Mouse (Mus musculus) heart, embryonic 10.5 days (tissue): ENCODE measurements around the gene Slc15a3. TPM values are rescaled to one million over a fixed set of nuclear protein-coding genes. Genes with fewer than 3 reads are reported as not detected.
A peak's percentile ranks its signal among the peaks of the same experiment; 100 is the strongest.

Experiments
- DNase-seq: peaks from one replicate; pipeline ENCODE4 v3.0.0-alpha.2; 2017; ENCODE audit warnings: low spot score
- H3K27ac ChIP-seq: fragments of 300-500 bp; sonication (generic); 2 replicates; pipeline ENCODE4 v1.5.1; 2016; ENCODE audit warnings: mild to moderate bottlenecking
- H3K27me3 ChIP-seq: fragments of 300-500 bp; sonication (generic); 2 replicates; pipeline ENCODE4 v1.6.1; 2016; ENCODE audit warnings: mild to moderate bottlenecking; ENCODE audit not compliant: poor library complexity, insufficient read depth, severe bottlenecking
- H3K36me3 ChIP-seq: fragments of 300-500 bp; sonication (generic); 2 replicates; pipeline ENCODE4 v1.6.1; 2016; ENCODE audit warnings: mild to moderate bottlenecking, moderate library complexity
- H3K4me1 ChIP-seq: fragments of 300-500 bp; sonication (generic); 2 replicates; pipeline ENCODE4 v1.6.1; 2016; ENCODE audit warnings: mild to moderate bottlenecking
- H3K4me3 ChIP-seq: fragments of 300-500 bp; sonication (generic); 2 replicates; pipeline ENCODE4 v1.5.1; 2016; ENCODE audit warnings: mild to moderate bottlenecking, moderate library complexity
- H3K9me3 ChIP-seq: fragments of 300-500 bp; sonication (generic); 2 replicates; pipeline ENCODE4 v1.6.1; 2016; ENCODE audit warnings: mild to moderate bottlenecking, moderate library complexity
- WGBS: fragments of 180-500 bp; shearing (Covaris S2); methylation state at CpG from one replicate; pipeline ENCODE4 v1.1.7; 2016; 5-methylcytosine and 5-hydroxymethylcytosine counted together
- polyA plus RNA-seq: library from polyadenylated mRNA; unstranded; fragments of >200 nt; fragmentation: Nextera tagmentation; extraction: Ambion mirVana; gene quantifications from 2 replicates; pipeline ENCODE4 v1.2.1, GENCODE M21; 2016

Gene Slc15a3
- polyA plus RNA-seq, 1 experiment from 2014 or later = 0.16 TPM

DNA sequence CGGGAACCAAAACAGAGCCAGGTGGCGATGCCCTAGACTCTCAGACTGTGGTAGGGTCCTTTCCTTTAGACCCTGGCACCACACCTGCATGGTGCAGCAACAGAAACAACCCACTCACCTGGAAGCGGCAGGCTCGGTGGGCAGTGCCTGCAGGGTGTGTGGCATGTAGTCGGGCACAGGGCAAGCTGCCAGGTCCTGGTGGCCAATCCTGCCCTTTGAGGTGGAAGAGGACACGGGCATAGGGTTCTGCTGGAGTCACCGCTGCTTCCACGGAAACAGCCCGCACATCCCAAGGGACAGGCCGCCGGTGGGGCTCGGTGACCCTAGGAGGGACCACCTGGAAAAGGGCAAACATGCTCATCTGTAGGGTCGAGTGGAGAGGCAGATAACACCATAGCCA lies 26.8 kb downstream of the Slc15a3 start:
- no peak for DNase-seq
- H3K36me3 ChIP-seq = peaks cover 67% of the 10 kb centered on the region
- H3K4me1 ChIP-seq = peaks cover 32% of the 10 kb centered on the region
- H3K27me3 ChIP-seq = no peaks in the 10 kb centered on the region
- no peak overlapping the region for H3K4me3 ChIP-seq
- H3K27ac ChIP-seq = no peak overlapping the region
- 92% methylated on average over 13 of the region's 13 CpGs for WGBS
- no peaks in the 10 kb centered on the region for H3K9me3 ChIP-seq

DNA sequence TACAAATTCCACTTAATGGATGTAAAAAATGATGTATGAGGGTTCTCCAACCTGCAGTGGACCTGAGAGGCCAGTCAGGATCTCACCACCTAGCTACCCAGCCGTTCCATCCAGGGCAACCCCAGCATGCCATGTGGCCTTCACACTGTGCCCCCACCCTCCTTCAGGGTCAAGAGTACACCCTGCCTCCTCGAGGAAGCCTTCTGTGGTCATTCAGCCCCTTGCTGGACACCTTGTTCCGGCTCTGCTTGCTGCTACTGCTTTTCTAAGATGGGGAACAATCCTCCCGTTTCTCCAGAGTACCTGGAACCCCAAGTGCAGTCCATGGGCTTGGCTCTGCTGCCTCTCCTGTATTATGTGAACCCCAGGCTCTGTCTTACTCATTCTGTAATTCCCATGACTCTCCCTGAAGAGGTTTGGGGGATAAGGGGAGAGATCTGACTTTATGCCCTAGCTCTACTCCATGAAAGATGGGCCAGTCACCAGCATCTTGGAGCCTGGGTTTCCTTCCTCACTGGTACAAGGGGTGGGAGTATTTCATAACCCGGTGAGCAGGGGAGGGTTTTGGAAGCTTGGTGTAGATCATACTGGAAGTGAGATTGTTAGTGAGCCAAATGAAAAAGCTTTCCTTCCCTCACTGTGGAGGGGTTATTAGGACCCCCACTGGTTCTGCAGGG lies 28.6 kb downstream of the Slc15a3 start:
- H3K4me1 ChIP-seq = peaks cover 34% of the 10 kb centered on the region
- no peak for DNase-seq
- no peaks in the 10 kb centered on the region for H3K27me3 ChIP-seq
- peaks cover 67% of the 10 kb centered on the region for H3K36me3 ChIP-seq
- H3K4me3 ChIP-seq = peak overlapping the region; percentile 89
- H3K27ac ChIP-seq = 0 out of 2 replicates have a peak overlapping the region, but pooled peaks have one; percentile 96
- WGBS = 42% methylated on average over 5 of the region's 5 CpGs
- no peaks in the 10 kb centered on the region for H3K9me3 ChIP-seq

DNA sequence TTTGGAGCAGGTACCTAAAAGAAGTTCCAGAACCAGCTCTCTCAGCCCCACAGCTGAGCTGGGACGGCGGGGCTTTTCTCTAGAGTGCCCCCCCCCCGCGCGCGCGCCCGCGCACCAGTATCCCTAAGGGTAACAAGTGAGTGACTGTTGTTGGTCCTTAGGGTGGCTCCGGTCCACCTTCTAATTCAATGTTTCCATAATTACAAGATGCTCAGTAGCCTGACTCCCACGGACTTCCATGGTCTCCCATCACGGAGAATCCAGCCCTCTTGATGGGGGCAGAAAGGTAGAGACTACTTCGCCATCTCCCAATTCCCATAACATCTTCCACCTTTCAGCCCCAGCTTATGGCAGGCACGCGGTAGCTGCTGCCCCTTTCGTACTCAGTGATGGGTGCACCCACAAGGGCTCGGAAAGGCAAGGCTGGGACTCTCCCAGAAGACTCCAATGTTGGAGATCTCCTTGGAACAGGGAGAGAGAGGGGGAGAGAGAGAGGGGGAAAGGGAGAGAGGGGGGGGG lies 29.2 kb downstream of the Slc15a3 start:
- H3K27ac ChIP-seq = peak overlapping the region; percentile 96
- no peak for DNase-seq
- H3K9me3 ChIP-seq = no peaks in the 10 kb centered on the region
- H3K36me3 ChIP-seq = peaks cover 67% of the 10 kb centered on the region
- peaks cover 34% of the 10 kb centered on the region for H3K4me1 ChIP-seq
- H3K27me3 ChIP-seq = no peaks in the 10 kb centered on the region
- WGBS = under 1% methylated on average over 17 of the region's 17 CpGs
- H3K4me3 ChIP-seq = peak overlapping the region; percentile 89

DNA sequence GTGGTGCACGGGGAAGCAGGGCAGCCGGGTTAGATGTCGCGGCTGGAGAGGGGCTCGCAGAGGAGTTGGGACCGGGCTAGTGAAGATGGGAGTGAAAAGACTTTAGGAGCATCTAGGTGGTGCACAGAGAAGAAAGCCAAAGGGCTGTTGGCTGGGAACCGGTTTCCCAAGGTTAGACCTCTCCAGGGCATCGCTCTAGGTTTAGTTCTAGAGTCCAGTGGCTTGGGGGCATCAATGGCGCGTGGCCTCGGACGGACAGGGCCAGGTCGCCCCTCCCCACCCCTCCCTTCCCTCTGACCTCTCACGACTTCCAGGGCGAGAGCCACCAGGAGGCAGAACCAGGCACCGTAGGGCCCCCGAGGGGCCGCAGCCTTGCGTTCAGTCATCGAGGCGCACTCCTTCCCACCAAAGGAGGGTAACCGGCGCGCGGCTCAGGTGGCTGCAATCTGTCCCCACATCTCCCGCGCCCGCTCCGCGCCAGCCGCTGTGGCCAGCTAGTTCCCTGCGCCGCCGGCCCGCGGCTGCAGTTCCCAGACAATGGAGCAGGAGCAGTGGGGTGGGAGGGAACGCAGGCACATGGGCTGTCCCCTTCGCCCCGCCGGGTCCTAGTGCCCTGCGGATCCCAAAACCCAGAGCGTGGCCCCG lies 29.8 kb downstream of the Slc15a3 start:
- WGBS = under 1% methylated on average over 43 of the region's 43 CpGs
- H3K4me3 ChIP-seq = peak overlapping the region; percentile 89
- peaks cover 67% of the 10 kb centered on the region for H3K36me3 ChIP-seq

DNA sequence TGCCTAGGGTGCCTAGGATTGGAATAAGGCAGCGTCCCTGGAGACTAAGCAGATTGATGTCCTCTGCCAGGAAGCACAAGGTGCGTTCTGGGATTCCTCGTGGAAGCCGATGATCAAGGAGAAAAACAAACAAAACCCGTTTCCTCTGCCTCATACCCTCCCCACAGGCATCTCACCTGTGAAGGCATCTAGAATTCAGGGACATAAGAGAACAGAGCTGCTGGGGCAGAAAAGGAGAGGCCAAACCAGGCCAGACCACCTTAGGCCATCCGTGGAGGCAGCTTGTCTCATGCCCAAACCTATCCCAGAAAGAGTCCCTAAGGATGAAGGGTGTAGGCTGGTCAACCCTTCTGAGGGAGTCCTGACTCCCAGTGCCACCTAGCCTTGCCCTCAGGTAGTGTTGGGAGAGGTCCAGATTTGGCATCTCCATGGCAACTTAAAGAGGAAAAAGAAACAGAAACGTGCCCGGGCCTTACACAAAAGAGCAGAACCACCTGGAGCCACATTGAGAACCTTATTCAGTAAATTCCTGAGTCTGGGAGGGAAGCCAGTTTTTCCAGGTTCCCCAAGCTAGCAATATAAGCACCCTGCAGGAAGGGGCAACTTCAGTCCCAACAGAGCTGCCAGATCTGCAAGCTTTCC lies 30.5 kb downstream of the Slc15a3 start, which contains the start of gene Tmem132a:
Gene Tmem132a (minus strand): TSS at position 55 of the 642 bp plus-strand sequence.
- Histone ChIP-seq H3K27me3 (no peaks in the 10 kb centered on the region), H3K36me3 (peaks cover 61% of the 10 kb centered on the region), H3K27ac (peak within 1 kb of the TSS; percentile 96), H3K4me1 (peaks cover 34% of the 10 kb centered on the region), H3K4me3 (peak within 1 kb of the TSS; percentile 89), H3K9me3 (no peaks in the 10 kb centered on the region)
- 5% methylated on average over 8 of the region's 8 CpGs for WGBS
- no peak for DNase-seq

More for the DNA sequence above, 29.8 kb downstream of the Slc15a3 start:
- peaks cover 34% of the 10 kb centered on the region for H3K4me1 ChIP-seq
- H3K27ac ChIP-seq = peak overlapping the region; percentile 96
- peak; percentile 89 for DNase-seq
- H3K27me3 ChIP-seq = no peaks in the 10 kb centered on the region
- no peaks in the 10 kb centered on the region for H3K9me3 ChIP-seq

DNA sequence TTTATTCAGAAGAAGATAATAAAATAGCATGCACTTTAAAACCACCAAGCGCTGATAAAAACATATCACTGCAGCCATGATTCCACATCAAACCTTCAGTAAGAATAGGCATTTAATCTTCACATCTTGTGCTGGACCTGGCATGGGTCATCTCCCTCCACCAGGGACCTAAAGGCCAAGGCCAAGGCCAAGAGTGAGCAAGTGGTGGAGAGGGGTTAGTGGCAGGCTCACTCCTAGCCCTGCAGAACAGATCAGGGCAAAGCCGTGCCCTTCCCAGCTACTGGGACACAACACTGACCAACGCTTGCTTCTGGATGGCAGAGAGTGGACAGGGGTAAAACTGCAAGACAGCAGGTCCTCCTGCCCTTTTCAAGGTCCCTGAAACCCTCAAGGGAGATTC lies 31.1 kb downstream of the Slc15a3 start:
- 86% methylated on average over 3 of the region's 3 CpGs for WGBS
- no peak for DNase-seq
- no peak overlapping the region for H3K4me3 ChIP-seq
- no peaks in the 10 kb centered on the region for H3K27me3 ChIP-seq
- peaks cover 34% of the 10 kb centered on the region for H3K4me1 ChIP-seq
- no peaks in the 10 kb centered on the region for H3K9me3 ChIP-seq
- H3K36me3 ChIP-seq = peaks cover 54% of the 10 kb centered on the region
- no peak overlapping the region for H3K27ac ChIP-seq

DNA sequence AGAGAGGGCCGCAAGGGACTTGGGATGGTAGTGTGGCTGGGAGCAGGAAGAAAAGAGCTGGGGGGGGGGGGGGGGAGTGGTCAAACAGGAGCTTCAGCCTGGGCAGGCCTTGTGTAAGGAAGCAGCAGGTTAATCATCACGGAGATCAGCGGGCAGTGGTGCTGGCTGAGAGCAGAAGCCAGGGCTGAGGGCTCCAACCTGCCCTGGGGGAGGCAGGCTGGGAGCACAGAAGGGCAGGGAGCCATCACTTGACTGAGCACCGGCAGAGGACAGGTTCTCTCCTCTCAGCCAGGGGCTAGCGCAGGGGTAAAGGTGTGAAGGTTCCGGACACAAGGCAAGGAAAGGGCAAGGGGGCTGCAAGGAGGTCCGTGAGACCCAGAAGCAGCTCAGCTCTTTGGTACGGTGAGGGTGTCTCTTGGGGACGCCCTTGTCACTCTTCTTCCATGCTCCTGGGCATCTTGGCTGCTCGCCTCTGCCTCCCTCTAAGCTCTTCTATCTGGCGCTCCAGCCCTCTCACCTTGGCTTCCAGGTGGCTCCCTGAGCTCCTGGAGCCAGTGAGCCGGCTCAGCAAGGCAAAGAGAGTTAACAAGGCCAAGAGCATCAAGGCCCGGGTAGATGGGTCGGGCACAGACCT lies 31.9 kb downstream of the Slc15a3 start:
- DNase-seq = no peak
- 77% methylated on average over 14 of the region's 14 CpGs for WGBS
- peaks cover 34% of the 10 kb centered on the region for H3K4me1 ChIP-seq
- no peak overlapping the region for H3K4me3 ChIP-seq
- no peak overlapping the region for H3K27ac ChIP-seq
- H3K27me3 ChIP-seq = no peaks in the 10 kb centered on the region
- no peaks in the 10 kb centered on the region for H3K9me3 ChIP-seq
- peaks cover 47% of the 10 kb centered on the region for H3K36me3 ChIP-seq

DNA sequence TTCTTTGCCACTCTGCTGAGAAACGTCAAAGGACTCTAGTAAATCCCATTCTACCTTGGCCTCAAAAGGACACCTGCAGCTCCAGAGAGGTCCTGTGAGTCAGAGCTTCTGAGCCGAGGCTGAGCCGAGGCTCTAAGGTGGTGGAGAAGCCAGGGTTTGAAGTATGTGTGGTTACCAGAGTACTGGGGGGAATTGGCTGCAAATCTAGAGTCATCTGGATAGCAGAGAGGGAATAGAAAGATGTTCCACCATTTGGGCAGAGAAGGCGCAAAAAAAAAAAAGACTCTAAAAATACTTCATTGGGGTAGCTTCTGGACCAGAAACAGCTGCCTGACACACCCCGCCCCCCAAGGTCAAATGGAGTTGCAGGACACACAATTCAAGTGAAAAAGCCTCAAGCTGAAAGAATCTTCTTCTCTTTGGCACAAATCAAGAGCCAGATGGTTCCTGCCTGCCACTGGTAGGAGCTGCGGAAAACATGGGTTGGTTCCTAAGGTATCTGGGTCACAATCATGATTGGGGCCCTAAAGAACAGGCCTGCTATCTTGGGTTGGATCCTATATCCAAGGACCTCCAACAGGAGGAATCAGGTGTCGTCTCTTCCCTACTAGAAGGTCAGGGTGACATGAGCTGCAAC lies 38.8 kb downstream of the Slc15a3 start:
- Histone ChIP-seq H3K27ac (no peak overlapping the region), H3K36me3 (peaks cover 11% of the 10 kb centered on the region), H3K4me3 (no peak overlapping the region), H3K27me3 (no peaks in the 10 kb centered on the region), H3K9me3 (no peaks in the 10 kb centered on the region), H3K4me1 (peaks cover 22% of the 10 kb centered on the region)
- 87% methylated on average over 7 of the region's 7 CpGs for WGBS
- DNase-seq = no peak

DNA sequence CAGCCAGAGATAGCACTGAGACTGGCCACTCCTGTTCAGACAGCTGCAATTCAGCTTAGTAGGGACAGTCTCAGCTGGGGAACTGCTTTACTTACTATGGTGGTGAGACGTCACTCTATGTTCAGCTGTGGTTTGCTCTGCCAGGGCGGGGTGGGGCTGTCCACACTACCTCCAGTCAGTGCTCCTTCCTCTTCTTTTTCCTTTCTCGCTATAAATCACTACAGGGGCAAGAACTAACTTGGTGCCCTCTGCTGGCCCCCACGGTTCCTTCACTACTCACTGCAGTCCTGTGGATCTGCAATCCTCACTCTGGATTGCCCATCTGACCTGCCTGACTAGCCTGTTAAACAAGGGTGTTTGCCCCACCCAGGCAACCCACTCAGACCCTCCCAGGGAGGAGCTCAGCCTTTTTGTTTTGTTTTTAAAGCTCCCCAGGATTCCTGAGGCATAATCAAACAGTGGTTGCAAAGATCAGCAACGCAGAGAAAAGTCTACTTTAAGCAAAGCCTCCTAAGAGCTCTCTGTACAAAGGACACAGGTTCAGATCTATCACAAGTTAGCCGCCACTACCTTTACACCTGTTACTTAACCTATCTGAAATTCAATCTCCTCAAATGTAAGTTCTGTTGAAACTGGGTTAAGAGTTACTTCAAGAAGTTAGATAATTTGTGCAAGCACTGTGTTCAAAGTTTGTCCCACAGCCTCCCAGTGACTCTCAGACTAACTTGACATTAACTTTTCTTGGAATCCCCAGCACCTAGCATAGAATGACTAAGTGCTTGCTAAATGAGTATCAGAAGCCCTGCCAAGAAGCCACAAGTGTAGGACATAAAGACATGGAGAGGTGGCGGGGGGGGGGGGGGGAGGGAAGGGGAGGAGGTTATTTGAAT lies 40.8 kb downstream of the Slc15a3 start:
- no peak for DNase-seq
- Histone ChIP-seq H3K4me1 (peaks cover 22% of the 10 kb centered on the region), H3K27me3 (no peaks in the 10 kb centered on the region), H3K9me3 (no peaks in the 10 kb centered on the region), H3K36me3 (no peaks in the 10 kb centered on the region; the same call in 1 of the 2 replicates), H3K27ac (peak overlapping the region; percentile 93; the same call in 1 of the 2 replicates), H3K4me3 (peak overlapping the region; percentile 74)
- WGBS = 51% methylated on average over 7 of the region's 7 CpGs

DNA sequence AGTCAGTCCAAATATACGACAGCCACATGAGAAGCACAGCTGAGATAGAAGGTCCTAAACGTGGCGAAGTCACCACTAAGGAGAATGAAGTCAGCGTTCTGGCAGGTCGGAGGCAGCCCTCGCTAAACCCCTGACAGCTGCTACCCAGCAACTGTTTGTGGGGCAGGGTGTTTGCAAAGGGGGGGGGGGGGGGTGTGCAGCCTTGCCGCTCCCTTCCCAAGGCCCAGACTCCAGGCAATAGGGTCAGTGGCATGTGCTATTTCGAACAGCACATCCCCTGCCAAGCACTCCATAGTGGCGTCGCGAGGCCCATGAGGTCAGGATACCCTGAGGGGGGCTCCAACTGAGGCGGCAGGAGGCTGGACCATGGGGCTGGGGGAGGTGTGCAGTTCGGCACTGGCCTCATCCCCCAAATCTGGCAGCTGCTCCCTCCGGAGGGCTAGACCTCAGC lies 41.5 kb downstream of the Slc15a3 start:
- H3K4me3 ChIP-seq = peak overlapping the region; percentile 74
- DNase-seq = no peak
- H3K36me3 ChIP-seq = no peaks in the 10 kb centered on the region; the same call in 1 of the 2 replicates
- WGBS = 3% methylated on average over 14 of the region's 14 CpGs
- H3K27me3 ChIP-seq = no peaks in the 10 kb centered on the region
- peak overlapping the region; percentile 93 for H3K27ac ChIP-seq
- no peaks in the 10 kb centered on the region for H3K9me3 ChIP-seq
- H3K4me1 ChIP-seq = peaks cover 22% of the 10 kb centered on the region

DNA sequence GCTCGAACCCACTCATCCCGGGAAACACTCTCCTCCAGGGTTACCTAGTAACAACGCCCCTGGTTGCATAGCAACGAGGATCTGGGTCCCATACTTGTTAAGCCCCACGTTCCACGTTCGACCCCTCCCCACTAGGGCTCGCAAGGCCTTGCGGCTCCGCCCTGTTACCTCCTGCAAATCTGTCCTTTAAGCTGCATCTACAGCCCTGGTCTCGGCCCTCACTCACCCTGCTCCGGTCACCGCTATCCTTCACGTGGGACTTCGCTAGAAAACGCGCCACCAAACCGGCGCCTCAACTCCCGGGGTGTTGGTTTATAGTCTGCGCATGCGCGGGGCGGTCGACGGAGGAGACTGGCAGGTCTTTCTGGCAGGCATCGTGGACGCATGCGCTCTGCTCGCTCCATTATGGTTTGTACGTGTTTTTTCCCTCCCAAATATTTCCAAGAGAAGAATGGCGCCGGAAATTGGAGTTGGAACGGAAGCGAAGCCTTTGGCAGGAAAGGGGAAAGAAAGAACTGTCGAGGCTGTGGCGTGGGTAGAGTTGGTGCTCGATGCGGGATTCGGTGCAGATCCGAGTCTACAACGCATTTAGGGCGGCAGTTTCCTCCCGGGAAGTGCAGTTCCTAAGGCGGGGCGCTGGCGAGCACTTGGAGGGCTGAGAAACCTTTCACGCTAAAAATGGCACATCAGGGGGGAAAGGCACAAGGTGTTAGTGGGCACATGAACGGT lies 42.1 kb downstream of the Slc15a3 start, which contains the start of gene Tmem109:
Gene Tmem109 (minus strand): TSS at position 576 of the 729 bp plus-strand sequence.
- peak; percentile 97 for DNase-seq
- H3K4me3 ChIP-seq = peak within 1 kb of the TSS; percentile 74
- H3K36me3 ChIP-seq = no peaks in the 10 kb centered on the region; the same call in 1 of the 2 replicates
- peaks cover 22% of the 10 kb centered on the region for H3K4me1 ChIP-seq
- WGBS = under 1% methylated on average over 49 of the region's 49 CpGs
- H3K9me3 ChIP-seq = no peaks in the 10 kb centered on the region
- H3K27ac ChIP-seq = peak within 1 kb of the TSS; percentile 93
- no peaks in the 10 kb centered on the region for H3K27me3 ChIP-seq
